Mouse (Mus musculus) embryo, embryonic 10.5 days (tissue): Measurements from ENCODE around the gene Dirc2.
A peak's percentile ranks its signal among the peaks of the same experiment; 100 is the strongest.

Source experiments
- DNase-seq: peaks from one replicate; pipeline ENCODE4 v3.0.0-alpha.2; 2015; ENCODE audit warnings: low spot score

Gene Dirc2

DNA sequence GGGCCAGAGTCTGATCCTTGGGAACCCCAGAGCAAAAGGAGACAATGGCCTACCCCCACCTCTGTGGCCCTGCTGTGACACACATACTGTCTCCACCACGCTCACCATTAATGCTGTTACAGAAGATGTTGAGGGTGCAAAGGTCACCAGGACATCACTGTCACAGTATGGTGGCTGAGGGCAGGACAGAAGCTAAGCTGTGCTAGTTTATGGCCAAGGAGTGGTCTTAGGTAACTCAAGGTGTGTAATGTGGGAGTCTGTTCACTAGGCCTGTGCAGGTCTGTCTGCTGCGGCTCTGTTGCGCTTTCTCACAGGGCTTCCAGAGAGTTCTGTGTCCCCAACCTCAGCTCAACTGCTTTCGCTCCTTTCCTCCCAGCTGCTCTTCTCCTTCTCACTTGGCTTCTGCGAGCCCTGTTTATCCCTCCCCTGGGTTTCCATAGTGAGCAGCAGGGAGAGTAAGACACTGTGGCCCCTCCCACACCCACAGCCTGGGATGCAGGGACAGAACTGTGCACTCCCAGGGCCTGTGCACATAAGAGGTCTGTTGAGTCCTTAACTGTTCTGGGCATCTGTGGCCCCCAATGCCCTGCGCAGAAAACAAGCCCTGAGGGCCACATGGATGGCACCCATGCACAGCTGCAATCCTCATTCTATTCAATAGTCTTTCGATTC lies 30.9 kb downstream of the Dirc2 start:
- DNase-seq = no peak

DNA sequence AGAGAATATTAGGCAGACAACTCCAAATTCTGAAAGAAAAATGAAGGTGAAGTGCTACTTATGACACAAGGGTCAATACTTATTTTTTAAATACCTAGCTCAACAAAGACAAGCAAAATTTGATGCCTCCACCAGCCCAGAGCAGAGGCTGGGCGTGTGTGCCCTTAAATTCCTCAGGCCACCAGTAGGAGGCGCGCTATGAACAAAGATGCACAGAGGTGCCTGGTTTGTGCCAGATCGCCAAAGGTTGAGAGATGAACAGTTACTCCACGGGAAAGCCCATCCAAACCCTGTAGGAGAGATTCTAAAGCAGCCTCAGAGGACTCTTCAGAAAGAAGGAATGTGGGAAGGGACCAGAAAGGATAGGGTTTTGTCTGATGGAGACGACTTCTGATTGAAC lies 35.1 kb downstream of the Dirc2 start:
- DNase-seq = peak; percentile 84

DNA sequence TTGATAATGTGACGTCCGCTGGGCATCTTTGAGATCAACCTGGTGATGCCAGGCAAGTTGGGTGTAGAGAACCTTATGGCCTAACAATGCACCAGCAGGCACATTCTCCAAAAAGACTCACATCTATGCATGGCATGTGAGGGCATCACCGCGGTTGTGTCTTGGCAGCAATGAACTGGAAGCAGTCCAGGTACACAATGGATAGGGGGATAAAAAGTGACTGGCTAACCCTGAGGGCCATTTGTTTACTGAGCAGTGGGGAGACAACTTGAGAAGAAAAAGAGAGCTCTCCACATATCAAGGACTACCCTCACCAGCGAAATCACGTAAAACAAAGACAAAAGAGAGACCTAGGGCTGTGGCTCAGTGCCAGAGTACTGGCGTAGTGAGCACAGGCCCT lies 37.1 kb downstream of the Dirc2 start:
- DNase-seq = no peak

DNA sequence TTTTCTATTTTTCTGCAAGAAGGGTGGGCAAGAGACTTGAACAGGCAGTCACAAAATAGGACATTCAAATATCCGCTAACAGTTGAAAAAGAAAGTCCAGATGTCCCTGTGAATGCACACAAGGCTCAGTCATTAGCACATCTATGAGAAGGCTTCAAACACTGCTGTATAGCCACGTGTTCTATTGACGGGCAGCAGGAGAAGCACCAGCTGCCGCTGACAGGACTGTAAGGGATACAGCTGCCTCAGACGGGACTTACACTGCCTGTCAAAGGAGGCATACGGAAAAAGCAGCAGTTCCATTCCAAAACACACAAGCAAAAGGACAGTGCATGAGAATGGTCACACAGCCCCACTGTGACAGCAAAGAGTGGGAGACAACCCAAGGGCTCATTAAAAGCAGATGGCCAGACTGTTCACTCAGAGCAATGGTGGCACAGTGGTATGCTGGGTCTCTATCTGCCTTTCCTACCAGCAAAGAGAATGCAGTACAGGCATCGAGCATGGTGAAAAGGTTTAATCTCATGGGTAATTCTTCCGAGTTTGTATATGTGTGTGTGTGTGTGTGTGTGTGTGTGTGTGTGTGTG lies 39.9 kb downstream of the Dirc2 start:
- DNase-seq = peak; percentile 41

DNA sequence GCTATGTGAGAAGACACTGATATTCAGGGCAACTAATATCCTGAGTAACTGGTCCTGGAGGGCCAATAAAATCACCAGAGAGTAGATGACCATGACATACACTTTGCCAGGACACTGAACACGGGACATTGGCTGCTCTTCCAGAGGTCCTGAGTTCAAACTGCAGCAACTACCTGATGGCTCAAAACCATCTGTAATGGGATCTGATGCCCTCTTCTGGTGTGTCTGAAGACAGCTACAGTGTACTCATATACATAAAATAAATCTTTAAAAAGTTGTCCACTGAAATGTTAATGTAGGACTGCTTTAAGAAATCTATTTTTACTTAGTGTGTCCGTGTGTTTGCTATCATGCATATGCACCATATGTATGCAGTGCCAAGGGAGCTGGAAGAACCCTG lies 42.6 kb downstream of the Dirc2 start:
- no peak for DNase-seq

DNA sequence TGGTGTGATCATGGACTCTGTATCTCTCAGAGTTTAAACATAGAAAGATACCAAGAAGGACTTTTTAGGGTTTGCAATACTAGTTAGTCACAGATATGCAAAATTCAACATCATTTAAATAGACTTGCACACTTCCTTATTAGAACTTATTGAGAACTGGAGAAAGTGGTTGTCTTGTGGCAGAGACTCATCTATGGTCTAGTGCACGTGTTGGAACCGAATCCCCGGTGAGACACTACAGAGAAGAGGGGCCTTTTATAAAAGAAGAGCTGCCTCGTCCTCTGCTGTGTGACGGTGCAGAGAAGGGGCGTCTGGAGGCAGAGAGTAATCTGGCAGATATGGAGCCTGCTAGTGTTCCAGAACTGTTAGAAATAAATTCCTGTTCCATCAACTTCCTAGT lies 44.6 kb downstream of the Dirc2 start:
- DNase-seq = no peak

DNA sequence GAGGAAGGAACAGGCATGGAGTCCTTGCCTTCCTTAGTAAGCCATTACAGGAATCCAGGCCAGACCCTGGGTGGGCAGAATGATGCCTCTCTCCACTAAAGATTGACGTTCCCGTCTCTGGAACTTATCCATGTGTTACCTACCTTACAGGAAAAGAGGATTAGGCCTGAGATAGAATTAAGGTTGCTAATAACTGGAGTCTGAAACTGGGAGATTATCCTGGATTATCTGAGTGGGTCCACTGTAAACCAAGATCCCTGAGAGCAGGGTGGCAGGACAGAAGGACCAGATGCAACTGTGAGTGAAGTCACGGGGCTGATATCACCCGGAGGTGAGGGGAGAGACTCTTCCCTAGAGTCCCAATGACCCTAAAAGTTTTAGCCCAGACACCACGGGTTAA lies 51.4 kb downstream of the Dirc2 start:
- DNase-seq = no peak

DNA sequence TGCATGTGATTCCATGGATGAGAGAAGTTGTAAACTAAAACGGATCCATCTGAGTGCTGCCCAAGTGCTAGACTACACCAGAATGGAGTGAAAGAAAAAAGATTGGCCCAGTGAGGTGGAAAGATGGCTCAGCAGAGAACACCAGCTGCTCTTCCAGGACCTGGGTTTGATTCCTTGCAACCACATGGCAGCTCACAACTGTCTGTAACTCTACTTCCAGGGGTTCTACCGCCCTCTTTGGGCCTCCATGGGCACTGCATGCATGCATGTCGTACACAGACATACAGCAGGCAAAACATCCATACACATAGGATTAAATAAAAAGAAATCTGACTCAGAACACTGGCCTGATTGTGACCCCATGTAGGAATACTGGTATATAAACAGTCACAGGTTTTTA lies 52.9 kb downstream of the Dirc2 start:
- no peak for DNase-seq

DNA sequence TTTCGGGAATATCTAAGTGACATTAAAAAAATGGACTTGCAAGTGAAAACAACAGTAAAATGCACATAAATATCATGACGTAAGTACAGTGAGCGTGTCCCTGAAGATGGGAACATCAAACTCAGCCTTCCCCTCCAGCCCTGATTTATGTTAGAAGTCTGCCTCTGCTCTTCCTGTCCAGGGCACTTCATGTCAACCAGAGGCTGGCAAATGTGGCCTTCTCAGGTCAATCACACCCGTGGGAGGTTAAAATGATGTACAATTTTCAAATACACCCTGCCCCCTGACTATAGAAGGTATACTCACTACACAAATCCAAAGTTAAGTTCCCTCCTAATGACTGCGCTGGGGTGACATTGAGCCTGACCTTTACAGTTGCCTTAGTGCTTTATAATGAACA lies 53.4 kb downstream of the Dirc2 start:
- DNase-seq = no peak

DNA sequence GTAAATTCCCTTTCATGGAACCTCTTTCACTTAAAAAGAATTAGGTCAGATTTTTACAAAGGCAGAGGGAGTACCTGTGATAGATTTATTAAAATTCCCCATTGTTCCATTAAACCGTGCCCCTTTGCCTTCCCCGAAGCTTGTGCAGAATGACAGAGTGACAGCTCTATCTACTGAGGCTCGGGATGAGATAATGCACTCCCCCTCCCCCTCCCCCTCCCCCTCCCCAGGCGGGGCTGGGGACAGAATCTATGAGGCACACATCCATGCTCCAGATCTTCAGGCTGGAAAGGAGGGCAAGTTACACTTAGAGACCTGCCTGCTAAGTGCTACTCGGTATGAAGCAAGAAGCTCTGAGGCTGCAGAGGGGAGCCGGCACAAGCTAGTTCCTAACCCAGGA lies 53.8 kb downstream of the Dirc2 start:
- no peak for DNase-seq

DNA sequence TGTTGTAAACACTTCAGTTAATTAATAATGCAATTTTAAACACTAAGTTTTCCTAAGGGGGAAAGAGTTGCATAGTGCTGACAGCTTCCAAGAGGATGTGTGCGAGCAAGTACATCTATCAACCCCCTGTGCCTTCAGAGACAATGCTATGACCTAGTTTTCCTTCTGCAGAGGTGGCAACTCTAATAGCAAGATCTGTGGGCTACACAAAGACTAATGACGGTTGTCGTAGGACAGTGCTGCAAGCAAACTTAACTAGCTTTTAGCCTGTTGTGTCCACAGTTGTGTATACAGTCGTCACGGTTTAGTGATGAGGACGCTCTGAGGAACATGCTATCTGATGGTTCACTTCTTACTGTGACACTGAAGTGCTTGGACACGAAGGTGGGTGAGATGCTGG lies 54.5 kb downstream of the Dirc2 start:
- DNase-seq = no peak

DNA sequence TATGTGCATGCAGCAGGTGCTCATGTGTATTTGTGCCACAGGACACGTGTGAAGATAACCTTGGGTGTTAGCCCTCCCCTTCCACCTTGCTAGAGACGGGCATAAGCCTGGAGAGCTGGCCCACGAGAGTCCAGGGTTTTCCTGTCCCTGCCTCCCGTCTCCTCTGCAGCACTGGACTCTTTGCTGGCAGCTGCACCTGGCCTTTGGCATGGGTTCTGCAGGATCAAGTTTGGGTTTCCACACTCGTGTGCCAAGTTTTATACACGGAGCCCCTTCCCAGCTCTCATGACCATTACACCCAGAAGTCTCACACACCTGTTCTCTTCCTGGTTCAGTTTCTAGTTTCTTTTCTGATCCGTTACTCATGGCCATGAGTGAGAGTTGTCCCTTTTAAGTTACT lies 55.5 kb downstream of the Dirc2 start:
- no peak for DNase-seq

DNA sequence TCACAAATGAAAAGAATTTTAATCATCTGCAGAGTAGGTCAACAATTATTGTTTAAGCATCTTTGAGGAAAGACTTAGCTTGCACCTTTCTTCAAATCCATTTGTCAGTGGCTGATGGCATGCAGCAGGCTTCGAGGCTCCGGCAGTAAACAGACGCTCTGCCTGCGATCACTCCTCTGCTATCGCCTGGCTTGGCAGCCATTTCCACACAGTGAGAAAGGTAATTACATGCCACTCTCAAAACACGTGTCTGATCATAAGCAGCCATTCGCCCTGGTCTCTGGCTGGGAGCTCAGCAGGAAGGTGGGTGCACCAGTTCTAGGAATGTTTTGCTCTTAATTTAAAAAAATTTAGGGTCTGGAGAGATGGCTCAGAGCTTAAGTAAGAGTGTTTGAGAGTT lies 58.2 kb downstream of the Dirc2 start:
- no peak for DNase-seq

DNA sequence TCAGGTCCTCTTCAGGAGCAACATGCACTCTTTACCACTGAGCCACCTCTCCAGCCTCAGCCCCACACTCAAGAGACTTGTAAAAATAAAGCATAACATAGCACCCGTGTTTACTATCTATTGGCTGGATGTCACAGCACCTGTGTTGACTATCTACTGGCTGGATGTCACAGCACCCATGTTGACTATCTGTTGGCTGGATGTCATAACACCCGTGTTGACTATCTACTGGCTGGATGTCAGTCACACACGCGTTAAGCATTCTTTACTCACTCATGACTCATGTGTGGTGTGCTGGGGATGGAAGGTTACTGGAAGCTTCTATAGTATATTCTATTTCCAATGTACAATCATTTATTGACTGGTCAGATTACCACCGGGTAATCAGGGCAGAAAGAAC lies 62.2 kb downstream of the Dirc2 start:
- no peak for DNase-seq

DNA sequence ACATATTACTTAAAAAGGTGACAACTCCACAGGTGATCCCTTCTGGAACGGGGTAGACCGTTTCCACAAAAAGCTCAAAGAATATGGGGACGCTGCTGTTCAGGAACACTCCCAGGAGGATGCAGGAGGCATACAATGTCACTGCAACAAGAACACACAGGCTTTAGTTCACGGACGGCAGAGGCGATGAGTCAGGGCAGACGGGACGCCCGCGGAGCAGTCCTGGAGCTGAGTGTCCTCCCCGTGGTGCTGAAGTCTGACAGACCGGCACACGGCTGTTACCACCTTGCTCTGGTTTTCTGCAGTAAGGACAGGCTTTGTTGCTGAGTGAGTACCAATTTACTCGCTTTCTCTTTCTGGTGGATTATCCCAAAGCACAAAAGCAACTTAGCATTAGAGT lies 64.4 kb downstream of the Dirc2 start:
- no peak for DNase-seq

DNA sequence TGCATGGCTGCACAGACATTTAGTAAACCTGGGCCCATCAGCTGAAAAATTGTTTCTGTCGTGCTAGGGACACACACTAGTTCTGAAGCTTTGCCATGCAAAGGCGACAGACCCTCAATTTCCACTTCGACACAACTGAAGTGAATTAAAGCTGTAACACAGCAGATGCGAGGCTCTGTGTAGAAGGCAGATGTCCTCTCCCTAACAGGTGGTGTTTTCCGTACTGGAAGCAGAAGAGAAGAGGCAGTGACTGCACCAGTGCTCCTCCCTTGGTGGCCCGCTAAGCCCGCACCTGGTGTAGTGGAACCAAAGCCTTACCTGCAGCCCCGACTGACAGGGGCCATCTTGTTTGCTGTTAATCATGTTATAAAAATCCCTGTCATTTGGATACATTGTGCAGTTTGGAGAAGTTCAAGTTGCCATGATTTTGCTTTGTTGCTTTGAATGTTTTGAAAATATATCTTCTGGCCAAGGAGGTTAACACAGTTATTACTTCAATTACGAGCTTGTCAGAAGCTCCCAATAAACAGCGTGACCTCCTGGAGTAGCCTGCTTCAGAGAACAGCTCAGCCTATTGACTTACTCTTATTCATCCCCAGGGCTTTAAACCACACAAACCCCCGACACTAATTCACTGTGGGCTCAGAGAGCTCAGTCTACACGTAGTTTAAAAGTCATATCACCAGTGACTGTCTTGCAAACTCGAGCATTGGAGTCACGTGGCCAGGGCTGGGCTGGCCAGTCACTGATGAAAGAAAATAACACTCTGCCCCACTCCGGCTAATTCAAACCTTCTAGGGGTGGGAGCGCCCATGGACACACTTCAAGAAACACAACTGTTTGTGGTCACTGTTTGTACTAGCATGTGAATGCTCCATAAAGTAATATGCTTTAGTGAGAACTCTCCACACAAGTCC lies 65.1 kb downstream of the Dirc2 start:
- no peak for DNase-seq

DNA sequence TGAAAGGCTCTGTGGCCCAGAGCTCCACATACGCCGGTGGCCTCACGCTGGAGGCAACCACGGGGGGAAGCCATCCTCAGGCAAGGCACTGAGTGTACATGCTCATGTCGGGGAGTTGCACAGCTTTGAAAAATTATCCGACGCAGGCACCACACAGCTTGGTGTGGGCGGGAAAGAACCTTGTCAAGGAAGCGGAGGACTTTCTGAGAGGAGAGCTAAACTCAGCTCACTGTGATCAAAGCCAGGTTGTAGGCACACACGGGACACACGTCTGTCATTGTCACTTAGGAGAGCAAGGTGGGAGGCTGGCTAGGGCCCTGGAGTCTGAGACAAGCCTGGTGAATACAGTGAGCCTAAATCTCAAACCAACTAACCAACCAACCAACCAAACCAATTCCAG lies 67.3 kb downstream of the Dirc2 start:
- no peak for DNase-seq

DNA sequence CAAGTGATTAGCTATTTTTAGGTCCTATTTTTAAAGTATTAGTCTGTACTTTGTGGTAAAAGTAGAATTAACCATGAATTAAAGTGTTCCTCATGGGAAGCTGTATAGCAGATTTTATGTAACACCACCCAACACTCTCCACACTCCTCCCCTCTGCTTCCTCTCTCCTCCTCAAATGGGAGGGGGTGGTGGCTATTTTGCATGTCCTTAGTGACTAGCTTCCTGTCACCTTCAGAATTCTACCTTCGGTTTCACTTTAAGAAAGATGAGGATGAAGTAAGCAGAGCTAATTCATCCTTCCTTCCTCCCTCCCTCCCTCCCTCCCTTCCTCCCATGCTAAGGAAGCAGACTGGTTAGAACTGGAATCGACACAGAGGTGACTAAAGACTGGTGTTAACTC lies 73.1 kb downstream of the Dirc2 start:
- no peak for DNase-seq

DNA sequence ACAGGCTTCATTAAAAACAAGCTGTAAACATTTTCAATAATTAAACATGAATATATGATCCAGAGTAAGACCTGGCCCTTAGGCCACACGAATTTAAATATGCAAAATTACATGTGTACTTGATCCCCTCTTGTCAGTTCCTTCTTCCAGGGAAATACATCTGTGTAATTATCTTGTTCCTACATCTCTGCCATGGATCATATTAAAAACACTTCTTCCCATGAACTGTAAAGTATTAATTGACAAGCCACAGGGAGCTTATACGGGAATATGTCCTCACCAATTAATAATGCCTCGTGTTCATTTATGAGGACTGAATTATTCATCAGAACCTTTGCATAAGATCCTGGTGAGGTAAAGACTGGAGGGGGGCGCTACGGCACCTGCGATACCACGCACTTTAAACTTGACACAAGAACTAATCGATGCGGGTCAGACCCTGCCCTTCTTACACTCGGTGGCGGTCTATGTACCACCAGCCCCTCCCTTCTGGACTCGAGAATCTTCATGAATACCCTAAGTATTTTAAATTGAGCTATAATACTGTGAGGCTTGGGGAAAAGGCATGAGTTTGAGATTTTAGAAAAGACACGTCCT lies 74.8 kb downstream of the Dirc2 start:
- DNase-seq = no peak

DNA sequence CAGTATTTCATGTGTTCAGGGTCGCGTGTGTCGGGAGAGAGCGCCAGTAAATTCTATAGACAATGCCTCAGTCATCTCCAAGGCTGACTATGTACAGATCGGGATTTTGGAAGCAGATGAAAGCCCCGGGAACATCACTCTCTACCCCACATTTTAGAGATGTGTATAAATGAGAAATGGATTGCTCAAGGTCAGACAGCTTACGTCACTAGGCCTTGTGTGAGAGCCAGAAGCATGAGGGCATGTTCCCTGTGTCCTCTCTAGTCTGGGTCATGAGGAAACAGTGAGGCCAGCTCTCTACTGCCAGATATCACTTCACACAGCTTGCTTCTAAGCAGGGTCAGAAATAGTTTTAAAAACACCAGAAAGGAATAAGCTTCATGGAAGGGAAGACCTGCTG lies 77.5 kb downstream of the Dirc2 start:
- DNase-seq = no peak

DNA sequence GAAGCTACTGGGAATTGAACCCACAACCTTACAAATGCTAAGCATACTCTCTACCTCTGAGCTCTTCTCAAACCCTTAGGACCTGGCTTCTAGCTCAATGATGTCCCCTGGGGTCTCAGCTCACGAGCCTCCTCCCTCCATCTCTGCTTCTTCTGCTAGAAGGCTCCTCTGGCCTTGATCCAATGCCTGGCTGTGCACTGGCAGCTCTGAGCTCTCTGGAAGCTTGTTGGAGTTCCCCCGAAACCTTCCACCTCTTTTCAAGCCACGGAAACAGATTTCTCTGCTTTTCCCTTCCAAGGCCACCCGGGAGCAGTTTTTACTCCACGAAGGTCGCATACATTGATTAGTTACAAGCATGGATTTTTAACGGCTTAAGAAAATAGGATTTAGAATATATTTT lies 82.7 kb downstream of the Dirc2 start:
- DNase-seq = no peak

DNA sequence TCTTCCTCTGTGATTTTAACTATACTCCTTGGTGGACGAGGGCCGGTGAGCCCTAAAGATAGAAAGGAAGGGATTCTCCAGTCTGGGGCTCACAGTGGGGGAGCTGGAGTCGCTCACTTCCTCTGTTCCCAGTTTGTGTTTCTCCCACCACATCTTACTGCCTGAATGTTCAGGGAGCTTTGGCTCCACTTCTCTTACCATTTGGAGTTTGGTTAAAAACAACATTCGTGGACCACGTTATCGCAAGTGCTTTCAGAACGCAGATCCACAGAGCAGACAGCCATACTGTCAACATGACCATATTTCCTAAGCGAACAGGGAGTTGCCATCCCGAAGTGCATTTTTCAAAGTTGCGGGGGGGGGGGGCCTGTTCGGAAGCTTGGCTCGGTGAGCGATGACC lies 84.1 kb downstream of the Dirc2 start:
- DNase-seq = no peak
